Mouse (Mus musculus): ENCODE data around the gene Sh3tc1. TPM values are rescaled to one million over a fixed set of nuclear protein-coding genes. Genes with fewer than 3 reads are reported as not detected.

The Sh3tc1 gene
- total RNA-seq, 2 experiments from 2014 or later: 12.6 to 21.4 TPM

GRCm38 (mm10) chr5:35687098-35687497 is 52.7 kb downstream of the Sh3tc1 start:
- no peak for DNase-seq (ENCODE audit: low spot score in 2 of 2)

GRCm38 (mm10) chr5:35686336-35686735 is 53.5 kb downstream of the Sh3tc1 start:
- no peak for DNase-seq (ENCODE audit: low spot score in 2 of 2)

GRCm38 (mm10) chr5:35685079-35685478 is 54.7 kb downstream of the Sh3tc1 start:
- DNase-seq (ENCODE audit: low spot score in 2 of 2): no peak

GRCm38 (mm10) chr5:35680958-35681357 is 58.8 kb downstream of the Sh3tc1 start:
- no peak for DNase-seq (ENCODE audit: low spot score in 2 of 2)

GRCm38 (mm10) chr5:35679256-35680155 is 60.3 kb downstream of the Sh3tc1 start, which contains the start of gene Htra3:
Htra3 (minus strand) TSS chr5:35679782.
- no peak for DNase-seq (ENCODE audit: low spot score in 2 of 2)

GRCm38 (mm10) chr5:35676964-35677363 is 62.8 kb downstream of the Sh3tc1 start:
- DNase-seq (ENCODE audit: low spot score in 2 of 2): no peak

- DNase-seq (ENCODE audit: low spot score in 2 of 2): no peak
Observed at GRCm38 (mm10) chr5:35674081-35674555, 65.7 kb downstream of the Sh3tc1 start.

- DNase-seq (ENCODE audit: low spot score in 2 of 2): peak; percentile 50 to 77
Observed at GRCm38 (mm10) chr5:35673086-35673485, 66.7 kb downstream of the Sh3tc1 start.

GRCm38 (mm10) chr5:35672581-35672980 is 67.2 kb downstream of the Sh3tc1 start:
- DNase-seq (ENCODE audit: low spot score in 2 of 2): no peak

GRCm38 (mm10) chr5:35671474-35671891 is 68.3 kb downstream of the Sh3tc1 start:
- DNase-seq (ENCODE audit: low spot score in 2 of 2): no peak

GRCm38 (mm10) chr5:35670412-35670801 is 69.4 kb downstream of the Sh3tc1 start:
- no peak for DNase-seq (ENCODE audit: low spot score in 2 of 2)

- DNase-seq (ENCODE audit: low spot score in 2 of 2): no peak
Observed at GRCm38 (mm10) chr5:35669747-35670411, 69.9 kb downstream of the Sh3tc1 start.

- DNase-seq (ENCODE audit: low spot score in 2 of 2): no peak
Observed at GRCm38 (mm10) chr5:35666152-35666551, 73.6 kb downstream of the Sh3tc1 start.

- no peak for DNase-seq (ENCODE audit: low spot score in 2 of 2)
Observed at GRCm38 (mm10) chr5:35662021-35662545, 77.7 kb downstream of the Sh3tc1 start.

GRCm38 (mm10) chr5:35661210-35661609 is 78.6 kb downstream of the Sh3tc1 start:
- DNase-seq (ENCODE audit: low spot score in 2 of 2): no peak

- no peak for DNase-seq (ENCODE audit: low spot score in 2 of 2)
Observed at GRCm38 (mm10) chr5:35659503-35659902, 80.3 kb downstream of the Sh3tc1 start.

- no peak for DNase-seq (ENCODE audit: low spot score in 2 of 2)
Observed at GRCm38 (mm10) chr5:35655753-35656485, 83.9 kb downstream of the Sh3tc1 start.

GRCm38 (mm10) chr5:35653743-35654395 is 85.9 kb downstream of the Sh3tc1 start:
- no peak for DNase-seq (ENCODE audit: low spot score in 2 of 2)

GRCm38 (mm10) chr5:35652872-35653271 is 86.9 kb downstream of the Sh3tc1 start:
- DNase-seq (ENCODE audit: low spot score in 2 of 2): no peak

GRCm38 (mm10) chr5:35652319-35652718 is 87.5 kb downstream of the Sh3tc1 start:
- no peak for DNase-seq (ENCODE audit: low spot score in 2 of 2)

GRCm38 (mm10) chr5:35648230-35648629 is 91.6 kb downstream of the Sh3tc1 start:
- DNase-seq (ENCODE audit: low spot score in 2 of 2): no peak
